Mouse (Mus musculus): ENCODE data around the gene Dlx6. TPM values are rescaled to one million over a fixed set of nuclear protein-coding genes. Genes with fewer than 3 reads are reported as not detected.

The Dlx6 gene
- polyA plus RNA-seq, 1 experiment from 2014 or later, result not detected

DNA sequence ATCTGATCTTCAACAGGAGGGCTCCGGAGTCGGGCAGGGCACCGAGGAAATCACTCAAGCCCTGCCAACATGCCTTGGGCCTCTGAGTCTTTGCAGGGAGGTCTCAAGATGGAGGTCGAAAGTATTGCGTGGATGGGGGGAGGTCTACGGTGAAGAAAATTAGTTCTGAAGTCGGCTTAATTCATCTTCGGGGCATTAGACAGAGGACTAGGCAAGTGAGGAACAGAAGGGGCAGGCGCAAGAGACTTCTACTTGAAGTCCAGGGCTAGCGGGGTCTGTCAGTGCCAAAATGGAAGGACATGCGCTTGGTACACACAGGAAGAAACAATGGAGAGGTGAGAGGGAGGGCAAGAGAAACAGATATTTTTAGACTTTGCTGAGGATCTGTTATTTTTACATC lies 12.0 kb downstream of the Dlx6 start:
- no peak overlapping the region for H3K4me3 ChIP-seq (ENCODE audit: low read depth, low read length)
- ATAC-seq, result no peak
- peaks cover 99% of the 10 kb centered on the region for H3K27me3 ChIP-seq (replicated peaks; ENCODE audit: control insufficient read depth, insufficient read depth, low read length)

DNA sequence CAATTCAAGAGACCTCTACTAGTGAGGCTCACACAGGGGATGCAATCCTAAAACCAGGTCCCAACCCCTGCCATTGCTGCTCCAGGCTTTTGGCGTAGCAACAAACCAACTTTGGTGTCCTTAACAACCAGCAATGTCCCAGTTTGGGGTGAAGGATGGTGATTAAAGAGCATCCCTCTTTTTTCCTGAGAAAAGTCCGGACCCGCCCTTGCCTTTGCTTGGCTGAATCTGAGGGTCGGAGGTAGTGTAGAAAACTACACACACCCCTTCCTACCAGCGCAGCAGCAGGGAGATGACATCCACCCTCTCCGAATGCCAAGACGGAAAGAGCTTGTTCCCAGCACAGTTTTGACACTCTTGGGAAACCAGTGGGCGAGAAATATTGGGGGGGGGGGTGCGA lies 12.5 kb downstream of the Dlx6 start:
- 5% methylated on average over 9 of the region's 9 CpGs for WGBS
- Histone ChIP-seq H3K4me3 (ENCODE audit: low read depth, low read length) (no peak overlapping the region), H3K4me1 (replicated peaks; ENCODE audit: control insufficient read depth, insufficient read depth, low read length) (no peaks in the 10 kb centered on the region), H3K4me2 (replicated peaks; ENCODE audit: low read depth) (no peak overlapping the region), H3K36me3 (ENCODE audit: control insufficient read depth, insufficient read depth) (no peaks in the 10 kb centered on the region), H3K9me3 (ENCODE audit: control insufficient read depth) (no peaks in the 10 kb centered on the region), H3K9ac (ENCODE audit: low read depth, low read length) (no peak overlapping the region), H3K27ac (ENCODE audit: low read depth, low read length) (no peak overlapping the region), H3K27me3 (replicated peaks; ENCODE audit: control insufficient read depth, insufficient read depth, low read length) (peaks cover 99% of the 10 kb centered on the region)
- TF ChIP-seq CTCF (IDR thresholded peaks at IDR 0.05; ENCODE audit: low read depth), result no peak
- no peak for ATAC-seq

More for the DNA sequence above, 12.0 kb downstream of the Dlx6 start:
- H3K4me2 ChIP-seq (replicated peaks; ENCODE audit: low read depth), result no peak overlapping the region
- WGBS, result 2% methylated on average over 11 of the region's 11 CpGs
- H3K4me1 ChIP-seq (replicated peaks; ENCODE audit: control insufficient read depth, insufficient read depth, low read length), result no peaks in the 10 kb centered on the region
- H3K36me3 ChIP-seq (ENCODE audit: control insufficient read depth, insufficient read depth), result no peaks in the 10 kb centered on the region
- no peaks in the 10 kb centered on the region for H3K9me3 ChIP-seq (ENCODE audit: control insufficient read depth)
- TF ChIP-seq CTCF (IDR thresholded peaks at IDR 0.05; ENCODE audit: low read depth), result no peak
- H3K27ac ChIP-seq (ENCODE audit: low read depth, low read length), result no peak overlapping the region
- no peak overlapping the region for H3K9ac ChIP-seq (ENCODE audit: low read depth, low read length)

GRCm38 (mm10) chr6:6876231-6876630 lies 13.1 kb downstream of the Dlx6 start:
- H3K4me1 ChIP-seq (replicated peaks; ENCODE audit: control insufficient read depth, insufficient read depth, low read length), result no peaks in the 10 kb centered on the region
- 5% methylated on average over 2 of the region's 2 CpGs for WGBS
- no peak overlapping the region for H3K4me2 ChIP-seq (replicated peaks; ENCODE audit: low read depth)
- no peak overlapping the region for H3K9ac ChIP-seq (ENCODE audit: low read depth, low read length)
- H3K36me3 ChIP-seq (ENCODE audit: control insufficient read depth, insufficient read depth), result no peaks in the 10 kb centered on the region
- no peaks in the 10 kb centered on the region for H3K9me3 ChIP-seq (ENCODE audit: control insufficient read depth)
- H3K4me3 ChIP-seq (ENCODE audit: low read depth, low read length), result no peak overlapping the region
- no peak for TF ChIP-seq CTCF (IDR thresholded peaks at IDR 0.05; ENCODE audit: low read depth)
- H3K27ac ChIP-seq (ENCODE audit: low read depth, low read length), result no peak overlapping the region
- no peak for ATAC-seq
- peaks cover 99% of the 10 kb centered on the region for H3K27me3 ChIP-seq (replicated peaks; ENCODE audit: control insufficient read depth, insufficient read depth, low read length)

DNA sequence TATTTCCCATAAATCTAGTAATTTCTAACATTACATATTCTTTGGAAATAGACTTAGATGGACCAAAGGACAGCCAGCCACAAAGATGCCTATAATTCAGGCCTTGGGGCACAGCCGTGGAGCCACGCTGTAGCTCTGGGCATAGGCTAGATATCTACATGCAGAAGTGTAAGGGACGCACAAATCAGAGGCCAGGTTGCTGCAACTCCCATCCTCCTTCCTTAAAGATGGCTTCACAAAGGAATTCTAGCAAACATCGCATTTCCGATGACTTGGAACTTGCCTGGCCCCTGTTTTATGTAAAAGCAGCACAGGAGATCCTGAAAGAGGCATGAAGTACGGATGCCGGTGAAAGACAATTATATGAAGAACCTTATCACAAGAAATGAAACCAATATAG lies 13.6 kb downstream of the Dlx6 start:
- Histone ChIP-seq H3K27ac (ENCODE audit: low read depth, low read length) (no peak overlapping the region), H3K4me2 (replicated peaks; ENCODE audit: low read depth) (no peak overlapping the region), H3K9ac (ENCODE audit: low read depth, low read length) (no peak overlapping the region), H3K9me3 (ENCODE audit: control insufficient read depth) (no peaks in the 10 kb centered on the region), H3K4me3 (ENCODE audit: low read depth, low read length) (no peak overlapping the region), H3K36me3 (ENCODE audit: control insufficient read depth, insufficient read depth) (no peaks in the 10 kb centered on the region), H3K4me1 (replicated peaks; ENCODE audit: control insufficient read depth, insufficient read depth, low read length) (no peaks in the 10 kb centered on the region), H3K27me3 (replicated peaks; ENCODE audit: control insufficient read depth, insufficient read depth, low read length) (peaks cover 99% of the 10 kb centered on the region)
- 9% methylated on average over 7 of the region's 7 CpGs for WGBS
- no peak for ATAC-seq
- no peak for TF ChIP-seq CTCF (IDR thresholded peaks at IDR 0.05; ENCODE audit: low read depth)

GRCm38 (mm10) chr6:6877346-6877910 lies 14.3 kb downstream of the Dlx6 start:
- WGBS, result 8% methylated on average over 5 of the region's 5 CpGs
- H3K27ac ChIP-seq (ENCODE audit: low read depth, low read length), result no peak overlapping the region
- no peak for TF ChIP-seq CTCF (IDR thresholded peaks at IDR 0.05; ENCODE audit: low read depth)
- H3K4me1 ChIP-seq (replicated peaks; ENCODE audit: control insufficient read depth, insufficient read depth, low read length), result no peaks in the 10 kb centered on the region
- H3K4me2 ChIP-seq (replicated peaks; ENCODE audit: low read depth), result no peak overlapping the region
- no peak overlapping the region for H3K4me3 ChIP-seq (ENCODE audit: low read depth, low read length)
- H3K9me3 ChIP-seq (ENCODE audit: control insufficient read depth), result no peaks in the 10 kb centered on the region
- H3K27me3 ChIP-seq (replicated peaks; ENCODE audit: control insufficient read depth, insufficient read depth, low read length), result peaks cover 97% of the 10 kb centered on the region
- no peaks in the 10 kb centered on the region for H3K36me3 ChIP-seq (ENCODE audit: control insufficient read depth, insufficient read depth)
- no peak overlapping the region for H3K9ac ChIP-seq (ENCODE audit: low read depth, low read length)
- no peak for ATAC-seq

DNA sequence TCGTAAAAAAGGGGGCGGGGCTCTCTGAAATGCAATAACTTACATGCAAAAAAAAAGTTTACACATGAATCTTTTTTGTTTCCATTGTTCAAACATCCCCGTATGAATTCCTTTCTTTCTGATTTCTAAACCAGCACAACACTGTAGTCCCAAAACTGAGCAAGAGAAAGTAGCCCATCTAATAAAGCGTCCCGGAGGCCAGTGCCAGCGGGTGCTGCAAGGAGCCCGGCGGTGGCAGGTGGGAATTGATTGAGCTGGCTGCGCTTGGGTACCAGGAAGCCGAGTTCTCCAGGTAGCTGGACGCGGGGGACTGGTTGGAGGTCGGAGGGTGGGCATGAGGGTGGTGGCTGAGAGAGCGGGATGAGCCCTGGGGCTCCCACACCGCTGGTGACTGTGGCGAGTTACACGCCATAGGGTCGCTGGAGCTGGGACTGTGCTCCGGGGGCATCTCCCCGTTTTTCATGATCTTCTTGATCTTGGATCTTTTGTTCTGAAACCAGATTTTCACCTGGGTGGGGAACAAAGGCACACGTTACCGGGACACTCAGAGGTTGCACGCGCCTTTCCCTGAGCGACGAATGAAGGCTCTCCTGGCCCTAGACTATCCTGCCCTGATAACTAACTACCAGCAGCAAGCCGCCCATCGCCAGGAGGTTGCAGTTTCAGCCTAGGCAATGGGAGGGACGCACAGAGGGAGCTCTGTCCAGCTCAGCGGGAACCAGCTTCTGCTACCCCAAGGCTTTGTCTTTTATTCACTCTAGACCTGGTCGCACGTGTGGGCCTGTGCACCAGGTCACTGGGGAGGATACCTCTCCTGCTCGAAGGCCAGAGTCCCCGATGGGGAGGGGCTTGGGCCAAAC lies 15.1 kb downstream of the Dlx6 start:
- H3K4me1 ChIP-seq (replicated peaks; ENCODE audit: control insufficient read depth, insufficient read depth, low read length), result no peaks in the 10 kb centered on the region
- 5% methylated on average over 34 of the region's 34 CpGs for WGBS
- H3K27me3 ChIP-seq (replicated peaks; ENCODE audit: control insufficient read depth, insufficient read depth, low read length), result peaks cover 98% of the 10 kb centered on the region
- H3K4me2 ChIP-seq (replicated peaks; ENCODE audit: low read depth), result no peak overlapping the region
- no peak for TF ChIP-seq CTCF (IDR thresholded peaks at IDR 0.05; ENCODE audit: low read depth)
- no peaks in the 10 kb centered on the region for H3K9me3 ChIP-seq (ENCODE audit: control insufficient read depth)
- no peak overlapping the region for H3K9ac ChIP-seq (ENCODE audit: low read depth, low read length)
- no peak for ATAC-seq
- no peak overlapping the region for H3K27ac ChIP-seq (ENCODE audit: low read depth, low read length)
- H3K36me3 ChIP-seq (ENCODE audit: control insufficient read depth, insufficient read depth), result no peaks in the 10 kb centered on the region
- H3K4me3 ChIP-seq (ENCODE audit: low read depth, low read length), result no peak overlapping the region

Data from intestine, postnatal 0 days (tissue).